Mouse (Mus musculus): ENCODE data around the gene Ncaph. TPM values are rescaled to one million over a fixed set of nuclear protein-coding genes. Genes with fewer than 3 reads are reported as not detected.
A peak's percentile ranks its signal among the peaks of the same experiment; 100 is the strongest.
"Not testable (repeated sequence)": the region's sequence is repeated elsewhere in the genome, so short reads cannot be mapped to it uniquely, and the experiment has no call there.

Ncaph gene
- polyA plus RNA-seq (2012; rRNA removed) = 0.93 and 1.1 TPM in 2 replicates

GRCm38 (mm10) chr2:127133621-127134461, at the start of gene Ncaph:
Gene Ncaph, minus strand, starts transcription at chr2:127133954.
- DNase-seq (ENCODE audit: low read depth) = no peak

DNA sequence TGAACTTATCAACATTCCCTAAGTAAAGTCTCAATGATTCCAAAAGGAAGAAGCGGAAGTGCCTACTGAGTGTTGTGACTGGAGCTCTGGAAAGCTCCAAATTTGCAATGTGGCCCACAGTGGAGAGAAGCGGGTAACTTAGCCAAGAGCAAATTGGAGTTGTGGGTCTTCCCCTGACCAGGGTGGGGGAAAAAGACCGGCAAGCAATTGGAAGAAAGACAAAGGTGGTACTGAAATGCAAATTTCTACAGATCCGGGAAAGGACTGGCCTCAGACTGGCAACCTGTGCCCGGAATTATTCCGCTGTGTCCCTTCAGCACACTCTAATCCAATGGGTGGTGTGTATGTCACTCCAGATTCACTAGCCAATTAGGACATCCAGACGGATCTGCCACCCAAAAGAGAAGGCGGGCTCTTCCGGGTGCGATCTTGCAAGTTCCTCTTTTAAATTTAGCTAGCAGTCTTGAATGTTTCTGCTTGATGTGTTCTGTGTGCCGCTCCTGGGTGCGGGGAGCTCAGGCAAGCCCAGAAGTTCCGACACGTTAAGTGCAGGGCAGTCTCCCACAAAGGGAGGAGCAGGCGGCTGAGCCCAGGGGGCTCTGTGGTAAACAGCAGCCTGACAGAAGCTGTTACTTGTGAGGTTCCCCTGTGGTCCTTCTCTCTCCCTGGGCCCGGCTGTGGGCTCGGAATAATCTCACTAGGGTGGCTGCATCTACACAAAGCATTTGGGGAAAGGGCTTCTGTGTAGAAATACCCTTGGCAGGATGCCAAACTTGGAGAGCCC, 49.0 kb upstream of the Ncaph start:
- DNase-seq (ENCODE audit: low read depth) = peak; percentile 63

- DNase-seq (ENCODE audit: low read depth) = not testable (repeated sequence)
Observed at GRCm38 (mm10) chr2:127166261-127166660, 32.5 kb upstream of the Ncaph start.

DNA sequence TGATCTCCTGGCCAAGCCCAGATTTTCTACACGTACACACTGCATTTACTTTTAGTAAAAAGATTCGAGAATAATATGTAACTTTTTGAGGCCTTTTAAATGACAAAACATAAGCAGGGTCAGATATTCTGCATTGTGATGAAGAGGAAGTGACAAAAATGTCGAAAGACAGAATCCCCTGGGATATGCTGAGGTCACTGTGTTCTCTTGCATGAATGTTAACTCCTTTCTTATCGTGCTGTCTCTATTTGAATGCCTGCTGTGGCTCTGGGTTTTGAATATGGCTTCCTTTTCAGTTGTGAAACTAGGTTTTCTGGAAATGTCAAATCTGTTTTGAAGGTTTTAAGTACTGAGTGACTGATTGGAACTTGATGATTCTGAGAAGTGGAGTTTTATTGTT, 31.9 kb upstream of the Ncaph start:
- DNase-seq (ENCODE audit: low read depth) = no peak

GRCm38 (mm10) chr2:127145699-127146098, 11.9 kb upstream of the Ncaph start:
- no peak for DNase-seq (ENCODE audit: low read depth)

DNA sequence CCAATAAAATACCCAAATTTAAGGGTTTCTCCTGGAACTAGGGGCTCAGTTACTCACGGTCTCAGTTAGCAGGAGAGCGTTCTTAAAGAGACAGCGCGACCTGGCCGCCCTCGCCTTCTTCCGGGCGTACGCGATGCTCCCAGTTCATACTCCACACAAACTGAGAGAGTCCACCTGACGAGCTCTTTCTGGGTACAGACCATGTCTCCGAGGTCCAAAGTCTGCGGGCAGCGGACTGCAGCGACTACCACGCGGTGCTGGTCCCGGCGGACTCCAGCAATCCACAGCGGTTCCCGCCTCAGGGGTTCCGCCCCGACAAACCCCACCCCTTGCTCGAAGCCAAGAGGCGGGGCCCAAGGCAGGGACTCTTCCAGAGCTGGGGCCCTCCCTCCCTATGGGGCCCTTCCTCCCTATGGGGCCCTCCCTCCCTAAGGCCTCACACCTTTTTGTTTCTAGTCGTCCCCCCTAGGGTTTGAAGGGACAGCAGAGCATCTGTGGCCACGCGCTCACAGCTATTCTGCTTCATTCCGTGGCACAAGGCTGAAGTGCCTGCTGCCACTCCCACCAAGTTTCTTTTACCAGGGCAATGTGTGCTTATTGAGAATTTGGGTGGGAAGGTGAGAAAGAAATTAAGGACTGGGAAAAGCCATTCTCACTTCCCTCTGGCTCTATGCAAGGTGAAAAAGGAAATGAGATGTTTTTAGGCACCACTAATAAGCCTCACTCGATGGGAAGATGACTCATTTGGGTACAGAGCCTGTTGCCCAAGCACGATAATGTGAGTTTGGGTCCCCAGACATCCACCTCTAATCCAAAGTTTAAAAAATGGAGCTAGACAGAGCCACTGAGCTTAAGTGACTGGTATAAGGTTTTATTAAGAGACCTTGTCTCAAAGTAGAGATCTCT, 9.7 kb upstream of the Ncaph start, which contains the start of gene Itpripl1:
TSS of gene Itpripl1 (minus strand) at position 285 of the 906 bp plus-strand sequence.
- DNase-seq (ENCODE audit: low read depth) = no peak

DNA sequence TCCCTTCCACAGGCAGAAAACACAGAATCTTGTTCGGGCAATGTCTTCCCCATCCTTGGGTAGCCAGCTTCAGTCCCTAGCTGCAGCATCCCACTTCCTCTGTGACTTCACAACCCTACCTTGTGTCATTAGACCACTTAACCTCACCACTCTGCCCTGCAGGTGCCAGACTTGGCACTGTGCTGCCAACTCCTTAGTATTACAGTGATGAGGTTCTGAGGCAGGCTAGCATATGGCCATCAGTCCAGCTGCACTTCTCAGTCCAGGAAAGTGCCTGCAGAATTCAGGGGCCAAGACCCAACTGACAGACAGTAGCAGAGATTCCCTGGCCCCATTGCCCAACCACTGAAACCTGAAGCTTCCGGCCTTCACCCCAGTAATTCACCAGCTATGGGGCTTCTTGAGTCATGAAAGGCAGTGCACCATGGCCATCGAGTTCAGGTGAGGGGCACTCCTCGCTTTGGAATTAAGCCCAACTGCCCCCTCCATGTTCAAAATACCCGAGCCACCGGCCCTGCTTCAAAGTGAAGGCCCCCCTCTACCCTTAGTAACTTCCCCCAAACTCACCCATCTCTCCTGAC, 8.9 kb upstream of the Ncaph start:
- DNase-seq (ENCODE audit: low read depth) = no peak

- DNase-seq (ENCODE audit: low read depth) = no peak
Observed at GRCm38 (mm10) chr2:127142031-127142430, 8.3 kb upstream of the Ncaph start.

- no peak for DNase-seq (ENCODE audit: low read depth)
Observed at GRCm38 (mm10) chr2:127140011-127140410, 6.3 kb upstream of the Ncaph start.

DNA sequence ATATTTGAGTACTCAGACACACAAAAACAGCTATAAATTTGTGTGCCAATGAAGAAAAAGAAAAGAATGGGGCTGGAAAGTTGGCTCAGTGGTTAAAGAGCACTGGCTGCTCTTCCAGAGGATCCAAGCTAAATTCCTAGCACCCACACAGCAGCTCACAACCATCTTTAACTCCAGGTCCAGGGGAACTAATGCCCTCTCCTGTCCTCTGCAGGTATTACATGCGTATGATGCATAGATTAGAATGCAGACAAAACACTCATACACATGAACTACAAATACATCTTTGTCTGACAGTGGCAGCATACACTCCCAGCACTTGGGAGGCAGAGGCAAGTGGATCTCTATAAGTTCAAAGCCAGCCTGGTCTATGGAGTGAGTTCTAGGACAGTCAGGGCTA, 5.9 kb upstream of the Ncaph start:
- DNase-seq (ENCODE audit: low read depth) = no peak

DNA sequence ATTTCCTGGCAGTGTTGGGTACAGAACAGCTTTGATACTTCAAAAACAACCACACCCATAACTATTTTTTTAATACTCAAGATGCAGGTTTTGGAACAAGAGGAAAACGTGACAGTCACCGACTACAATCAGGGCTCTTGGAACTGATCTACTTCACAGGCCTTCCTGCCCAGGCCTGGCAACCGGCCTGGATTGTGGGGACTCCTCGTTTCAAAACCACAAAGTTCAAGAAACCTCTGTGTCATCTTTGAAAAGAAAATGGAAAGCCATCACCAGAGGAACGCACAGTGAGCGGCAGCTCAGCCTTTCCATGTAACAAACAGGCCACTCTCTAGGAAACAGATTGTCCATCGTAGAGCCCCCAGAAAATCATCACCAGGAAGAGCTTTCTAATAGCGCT, 5.3 kb upstream of the Ncaph start:
- DNase-seq (ENCODE audit: low read depth) = no peak

DNA sequence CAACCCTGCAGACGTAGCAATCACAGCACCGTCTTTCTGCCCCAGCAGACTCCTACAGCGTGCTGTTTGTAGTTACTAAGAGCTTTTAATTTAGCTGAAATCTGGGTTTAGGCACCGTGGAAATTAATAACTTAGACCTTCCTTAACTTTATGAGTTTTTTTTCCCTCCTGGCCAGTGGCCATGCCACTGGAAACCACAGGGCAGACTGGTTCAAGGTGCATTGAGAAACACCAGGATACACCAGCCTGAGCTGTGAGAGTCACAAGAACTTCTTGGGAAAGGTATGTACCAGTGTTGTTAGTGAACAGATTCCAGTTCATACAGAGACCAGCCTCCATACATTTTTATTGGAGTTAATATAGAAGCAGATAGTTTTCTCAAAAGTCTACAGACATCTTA, 4.7 kb upstream of the Ncaph start:
- peak; percentile 64 for DNase-seq (ENCODE audit: low read depth)

GRCm38 (mm10) chr2:127137838-127138420, 4.2 kb upstream of the Ncaph start:
- no peak for DNase-seq (ENCODE audit: low read depth)

- DNase-seq (ENCODE audit: low read depth) = peak; percentile 99
Observed at GRCm38 (mm10) chr2:127136979-127137378, 3.2 kb upstream of the Ncaph start.

- DNase-seq (ENCODE audit: low read depth) = not testable (repeated sequence)
Observed at GRCm38 (mm10) chr2:127135255-127135654, 1.5 kb upstream of the Ncaph start.

DNA sequence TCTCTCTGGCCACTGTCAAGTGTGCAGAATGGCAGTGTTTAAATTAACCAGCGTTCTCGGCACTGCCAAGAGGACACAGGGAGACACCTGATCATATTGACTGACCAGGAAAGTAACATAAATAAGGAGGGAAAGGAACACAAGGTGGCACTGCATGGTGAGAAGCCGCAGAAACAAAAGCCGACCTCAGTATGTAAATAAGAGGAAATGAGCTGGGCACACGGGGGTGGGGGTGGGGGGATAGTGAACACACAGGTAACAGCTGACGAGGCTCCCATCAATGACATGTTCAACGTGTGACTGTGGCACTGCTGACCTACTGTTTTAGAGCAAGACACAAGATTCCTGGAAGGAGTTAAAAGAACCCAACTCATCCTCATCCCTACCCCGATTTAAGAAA, 2.4 kb downstream of the Ncaph start:
- no peak for DNase-seq (ENCODE audit: low read depth)

- DNase-seq (ENCODE audit: low read depth) = no peak
Observed at GRCm38 (mm10) chr2:127128926-127129325, 4.8 kb downstream of the Ncaph start.

- DNase-seq (ENCODE audit: low read depth) = no peak
Observed at GRCm38 (mm10) chr2:127121591-127122235, 12.0 kb downstream of the Ncaph start.

DNA sequence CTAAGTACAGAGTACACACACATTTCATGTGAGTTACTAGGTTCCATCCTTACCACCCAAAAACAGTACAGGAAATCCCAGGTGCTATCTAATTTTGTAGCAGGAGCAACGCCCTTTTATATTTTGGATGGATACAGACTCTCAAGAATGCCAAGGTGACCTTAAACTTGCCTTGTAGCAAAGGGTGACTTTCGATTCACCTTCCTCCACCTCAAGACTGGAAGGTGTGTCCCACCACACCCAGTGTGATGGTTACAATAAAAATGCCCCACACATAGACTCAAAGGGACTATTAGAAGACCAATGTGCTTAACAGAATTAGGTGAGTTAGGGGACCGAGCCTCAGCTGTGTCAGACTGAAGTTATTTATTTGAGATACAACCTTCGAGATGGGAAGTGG, 24.8 kb downstream of the Ncaph start:
- DNase-seq (ENCODE audit: low read depth) = no peak

- no peak for DNase-seq (ENCODE audit: low read depth)
Observed at GRCm38 (mm10) chr2:127092000-127092399, 41.8 kb downstream of the Ncaph start.
